Mouse (Mus musculus) pancreas, adult 10 weeks (tissue): ENCODE results near the gene Kng2. TPM values are rescaled to one million over a fixed set of nuclear protein-coding genes. Genes with fewer than 3 reads are reported as not detected.

ENCODE experiments used
- polyA plus RNA-seq: library from polyadenylated mRNA; stranded (reverse); fragments of 350-450 nt; fragmentation: Illumina TruSeq; extraction: RNeasy Lipid Tissue Mini Kit (QIAGEN cat#74804); gene quantifications from one replicate; pipeline ENCODE4 v1.2.3, GENCODE M21; 2015; ENCODE audit warnings: low read depth, low replicate concordance; ENCODE audit not compliant: insufficient read depth

Gene Kng2
- polyA plus RNA-seq: 1.1 TPM

GRCm38 (mm10) chr16:23028966-23029600 is at the start of gene Kng2:
Gene Kng2, minus strand, starts transcription at chr16:23029482.

DNA sequence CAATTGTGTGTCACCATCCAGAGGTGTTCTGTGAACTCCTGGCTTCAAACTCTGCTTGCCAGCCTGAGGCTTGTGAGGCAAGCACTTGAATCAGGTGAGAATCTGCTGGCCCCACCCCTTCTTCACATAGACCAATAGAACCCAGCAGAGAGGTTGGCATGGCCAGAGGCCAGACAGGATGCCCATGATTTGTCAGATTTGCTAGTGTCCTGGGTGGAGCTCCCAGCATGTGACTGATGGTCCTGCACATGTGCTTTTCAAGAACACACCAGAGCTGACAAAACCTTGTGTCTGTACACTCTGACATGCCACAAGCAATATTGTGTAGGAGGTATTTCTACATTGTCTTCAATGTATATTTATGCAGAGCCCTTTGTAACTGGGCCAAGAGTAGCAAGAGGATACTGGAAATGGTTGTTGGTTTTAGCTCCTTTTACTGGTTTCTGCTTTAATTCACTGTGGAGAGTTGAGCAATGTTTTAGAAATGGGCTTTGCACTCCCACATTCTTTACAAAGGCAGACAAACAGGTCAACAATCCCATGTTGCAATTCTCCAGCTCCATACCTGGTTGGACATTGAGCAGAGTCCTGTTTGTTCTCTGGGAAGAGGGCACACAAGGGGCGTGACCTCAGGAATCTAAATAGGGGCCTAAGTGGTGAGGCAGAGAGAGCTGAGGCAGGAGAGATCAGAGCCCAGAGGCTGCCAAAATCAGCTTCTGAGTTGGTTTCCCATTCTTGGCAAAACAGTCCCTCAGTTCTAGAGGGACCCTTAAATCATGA is 28.6 kb upstream of the Kng2 start, which contains the start of gene Kng1:
Gene Kng1, plus strand, starts transcription at position 198 of the 780 bp plus-strand sequence.

DNA sequence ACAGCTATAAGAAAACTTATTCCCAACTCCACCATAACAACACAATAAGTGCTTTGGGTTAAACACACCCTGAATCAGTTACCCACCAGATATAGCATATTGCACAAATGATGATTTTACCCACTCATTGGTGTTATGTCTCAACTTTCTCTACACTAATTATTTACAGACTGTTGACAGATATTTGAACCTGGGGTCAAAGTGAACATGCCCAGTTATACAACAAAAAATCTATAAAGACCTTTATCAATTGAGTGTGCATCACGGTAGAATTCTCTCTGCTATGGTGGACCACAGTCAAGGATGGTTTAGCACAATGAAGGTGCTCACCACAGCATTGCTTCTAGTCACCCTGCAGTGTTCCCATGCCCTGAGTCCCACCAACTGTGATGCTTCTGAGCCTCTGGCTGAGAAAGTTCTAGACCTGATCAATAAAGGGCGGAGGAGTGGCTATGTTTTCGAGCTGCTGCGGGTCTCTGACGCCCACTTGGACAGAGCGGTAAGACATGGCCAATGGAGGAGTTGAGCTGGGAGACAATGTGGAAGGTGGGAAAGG is 78.4 kb downstream of the Kng2 start, which contains the start of gene Hrg:
Gene Hrg, plus strand, starts transcription at position 233 of the 556 bp plus-strand sequence.

Other genes with a start within 250 kb of the Kng2 start
- not detected for gene Crygs, start 217.9 kb downstream of the Kng2 start, polyA plus RNA-seq
- 9.3 TPM for gene Tbccd1, start 171.8 kb downstream of the Kng2 start, polyA plus RNA-seq
- 63.1 TPM for gene Dnajb11, start 171.6 kb downstream of the Kng2 start, polyA plus RNA-seq
- gene Ahsg, start 138.2 kb downstream of the Kng2 start, polyA plus RNA-seq: not detected
- not detected for gene Fetub, start 111.1 kb downstream of the Kng2 start, polyA plus RNA-seq
- not detected for gene Hrg, start 78.4 kb downstream of the Kng2 start, polyA plus RNA-seq
- gene Kng1, start 28.4 kb upstream of the Kng2 start, polyA plus RNA-seq: not detected
- gene Eif4a2, start 78.0 kb upstream of the Kng2 start, polyA plus RNA-seq: 172 TPM
- gene Rfc4, start 98.3 kb upstream of the Kng2 start, polyA plus RNA-seq: 1.1 TPM
- 26.9 TPM for gene Adipoq, start 117.1 kb upstream of the Kng2 start, polyA plus RNA-seq
- gene St6gal1, start 195.3 kb upstream of the Kng2 start, polyA plus RNA-seq: 4.4 TPM